Mouse (Mus musculus): ENCODE results near the gene Adam19. TPM values are rescaled to one million over a fixed set of nuclear protein-coding genes. Genes with fewer than 3 reads are reported as not detected.

The Adam19 gene
- polyA plus RNA-seq, 3 experiments from 2014 or later = 70.9 to 111 (median 101) TPM

DNA sequence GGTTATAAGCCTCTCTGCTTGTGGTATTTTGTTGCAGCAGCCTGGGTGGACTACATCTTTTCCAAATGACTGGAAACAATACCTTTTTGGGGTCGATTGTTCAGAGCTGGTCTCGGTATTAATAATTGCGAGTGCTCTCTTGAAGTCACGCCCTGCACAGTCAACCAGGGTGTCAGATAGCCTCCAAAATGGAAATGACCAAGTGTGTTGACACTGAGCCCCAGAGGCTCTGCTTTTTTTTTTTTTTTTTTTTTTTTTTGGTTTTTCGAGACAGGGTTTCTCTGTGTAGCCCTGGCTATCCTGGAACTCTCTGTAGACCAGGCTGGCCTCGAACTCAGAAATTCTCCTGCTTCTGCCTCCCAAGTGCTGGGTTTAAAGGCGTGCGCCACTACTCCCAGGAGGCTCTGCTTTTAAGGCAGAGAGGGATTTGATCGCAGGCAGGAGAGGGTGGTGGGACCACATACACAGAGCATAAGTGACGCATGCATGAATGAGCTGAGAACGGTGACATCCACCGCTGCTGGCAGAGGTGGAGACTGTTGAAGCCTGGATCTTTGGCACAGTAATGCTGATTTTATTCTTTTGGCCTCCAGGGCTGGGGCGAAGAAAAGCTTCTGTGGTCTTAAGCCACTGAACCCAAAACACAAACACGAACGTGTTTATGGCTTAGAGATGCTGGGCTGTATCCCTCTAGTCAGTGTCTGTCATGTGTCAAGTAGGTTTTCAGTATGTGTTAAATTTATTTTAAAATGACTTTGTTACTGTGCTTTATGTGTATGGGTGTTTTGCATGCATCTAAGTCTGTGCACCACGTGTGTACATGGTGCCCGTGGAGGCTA is 18.3 kb downstream of the Adam19 start:
- no peak for ATAC-seq

DNA sequence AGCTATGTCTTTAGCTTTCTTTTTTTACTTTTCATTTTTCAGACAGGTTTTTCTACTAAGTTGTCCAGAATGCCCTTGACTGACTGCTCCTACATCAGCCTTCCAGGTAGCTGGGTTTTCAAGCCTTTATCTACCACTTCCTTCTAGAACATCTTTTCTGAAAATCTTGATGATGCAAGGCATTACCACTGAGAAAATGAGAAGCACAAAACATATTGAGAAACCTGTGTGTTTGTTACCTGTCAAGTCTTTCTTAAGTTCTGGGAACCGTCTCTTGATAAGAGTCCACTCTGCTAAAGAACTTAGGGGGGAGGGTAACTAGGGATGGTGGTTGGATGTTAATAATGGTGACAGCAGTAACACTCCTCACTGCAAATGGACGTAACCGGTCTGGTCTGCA is 19.7 kb downstream of the Adam19 start:
- peak; percentile 20 for ATAC-seq

DNA sequence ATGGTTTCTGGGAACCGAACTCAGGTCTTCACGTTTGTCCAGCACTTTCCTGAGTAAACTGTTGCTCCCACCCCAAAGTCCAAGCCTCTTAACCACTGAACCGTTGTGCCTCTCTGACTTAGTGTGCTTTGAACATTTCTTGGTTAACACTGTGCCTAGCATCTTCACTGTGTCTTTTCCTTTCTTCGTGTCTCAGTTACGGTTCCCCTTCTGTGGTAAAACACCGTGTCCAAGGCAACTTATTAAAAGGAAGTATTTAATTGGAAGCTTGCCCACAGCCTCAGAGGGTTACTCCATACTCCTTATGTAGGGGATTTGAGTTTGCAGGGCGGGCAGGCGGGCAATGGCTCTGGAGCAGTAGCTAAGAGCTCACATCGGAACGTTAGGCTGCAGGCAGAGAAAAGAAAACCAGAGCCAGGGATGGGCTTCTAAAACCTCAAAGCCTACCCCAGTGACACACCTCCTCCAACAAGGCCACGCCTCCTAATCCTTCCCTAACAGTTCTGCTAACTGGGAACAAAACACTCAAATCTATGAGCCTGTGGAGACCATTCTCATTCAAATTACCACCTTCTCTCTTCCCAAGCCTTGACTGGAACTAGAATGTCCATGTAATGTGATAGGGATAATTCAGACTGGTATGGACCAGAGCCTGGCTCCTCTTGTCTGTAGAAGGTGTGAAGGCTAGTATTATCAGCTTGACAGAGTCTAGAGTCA is 20.8 kb downstream of the Adam19 start:
- no peak for ATAC-seq

DNA sequence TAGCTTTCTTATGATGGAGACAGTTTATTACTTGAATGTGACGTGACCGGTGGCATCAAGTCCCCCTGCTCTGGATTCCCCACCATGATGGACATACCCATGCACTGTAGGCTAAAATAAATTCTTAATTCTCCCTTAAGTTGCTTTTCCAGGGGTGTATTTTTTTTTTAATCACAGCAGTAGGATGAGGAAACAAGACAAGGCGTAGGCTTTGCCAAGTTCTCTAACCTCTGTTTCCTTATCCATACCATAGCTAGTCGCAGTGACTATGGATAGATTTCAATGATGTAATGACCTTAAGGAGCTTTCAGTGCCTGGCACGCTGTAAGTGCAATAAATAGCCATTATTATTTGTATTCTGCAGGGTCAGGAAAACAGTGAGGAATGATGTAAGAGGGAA is 21.5 kb downstream of the Adam19 start:
- ATAC-seq = no peak

DNA sequence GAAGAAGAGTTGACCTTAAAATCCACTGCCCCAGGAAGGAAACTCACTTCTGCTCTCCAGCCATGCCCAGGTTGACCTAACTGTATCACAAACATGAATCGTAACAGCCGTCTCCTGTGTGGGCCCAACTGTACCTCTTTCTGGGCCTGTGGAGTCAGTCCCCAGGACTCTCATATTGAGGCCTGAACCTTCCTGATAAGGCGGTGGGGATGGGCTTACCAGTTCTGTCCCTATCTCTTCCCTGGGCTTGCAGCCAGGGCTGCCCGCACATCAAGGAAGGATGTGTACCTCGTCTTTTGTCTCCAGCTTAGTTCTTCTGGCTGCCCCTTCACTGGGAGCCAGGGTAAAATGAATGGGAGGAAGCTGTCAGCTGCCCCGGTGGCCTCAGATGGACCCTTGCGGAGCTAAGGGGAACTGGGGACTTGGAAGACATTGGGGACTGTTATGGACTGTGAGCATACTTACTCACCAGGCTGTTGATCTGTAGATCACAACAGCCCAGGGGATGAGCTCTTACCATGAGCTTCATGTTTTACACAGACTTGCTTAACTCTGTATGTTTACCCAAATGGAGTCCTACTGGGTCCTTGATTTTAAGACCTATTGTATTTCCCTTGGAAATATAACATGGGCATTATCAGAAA is 22.1 kb downstream of the Adam19 start:
- ATAC-seq = no peak

DNA sequence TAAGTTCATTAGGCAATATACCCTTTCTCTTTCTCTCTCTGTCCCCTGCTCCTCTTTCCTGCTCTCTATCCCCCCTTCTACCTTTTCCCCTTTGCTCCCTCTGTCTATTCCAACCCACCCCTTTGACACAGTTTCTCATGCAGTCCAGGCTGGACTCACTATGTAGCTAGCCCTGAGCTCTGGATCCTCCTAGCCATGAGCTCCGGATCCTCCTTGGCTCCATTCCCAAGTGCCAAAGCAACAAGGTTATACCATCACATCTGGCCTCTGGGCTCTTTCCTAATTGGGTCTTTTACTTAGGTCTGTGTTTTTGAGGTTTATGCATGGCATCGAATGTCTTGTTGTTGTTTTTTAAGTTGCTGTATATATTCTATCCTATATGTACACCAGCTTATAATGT is 25.3 kb downstream of the Adam19 start:
- no peak for ATAC-seq

DNA sequence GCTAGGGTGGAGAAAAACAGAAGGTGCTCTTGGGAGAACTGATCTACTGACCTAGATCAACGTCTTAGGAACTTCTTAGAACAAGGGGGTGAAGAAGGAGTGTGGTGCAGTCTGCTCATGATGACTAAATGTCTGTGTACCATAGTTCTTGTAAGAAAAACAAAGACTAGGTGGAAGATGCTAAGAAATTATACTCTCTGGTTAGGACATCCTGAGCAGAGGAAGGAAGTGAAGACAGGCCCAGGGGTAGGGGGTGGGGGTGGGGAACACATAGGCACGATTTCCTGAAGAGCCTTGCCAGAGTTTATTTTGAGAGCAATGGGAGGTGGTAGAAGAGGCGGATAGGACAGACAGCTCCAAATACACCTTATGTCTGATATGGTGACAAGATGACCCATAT is 27.6 kb downstream of the Adam19 start:
- peak; percentile 21 for ATAC-seq

DNA sequence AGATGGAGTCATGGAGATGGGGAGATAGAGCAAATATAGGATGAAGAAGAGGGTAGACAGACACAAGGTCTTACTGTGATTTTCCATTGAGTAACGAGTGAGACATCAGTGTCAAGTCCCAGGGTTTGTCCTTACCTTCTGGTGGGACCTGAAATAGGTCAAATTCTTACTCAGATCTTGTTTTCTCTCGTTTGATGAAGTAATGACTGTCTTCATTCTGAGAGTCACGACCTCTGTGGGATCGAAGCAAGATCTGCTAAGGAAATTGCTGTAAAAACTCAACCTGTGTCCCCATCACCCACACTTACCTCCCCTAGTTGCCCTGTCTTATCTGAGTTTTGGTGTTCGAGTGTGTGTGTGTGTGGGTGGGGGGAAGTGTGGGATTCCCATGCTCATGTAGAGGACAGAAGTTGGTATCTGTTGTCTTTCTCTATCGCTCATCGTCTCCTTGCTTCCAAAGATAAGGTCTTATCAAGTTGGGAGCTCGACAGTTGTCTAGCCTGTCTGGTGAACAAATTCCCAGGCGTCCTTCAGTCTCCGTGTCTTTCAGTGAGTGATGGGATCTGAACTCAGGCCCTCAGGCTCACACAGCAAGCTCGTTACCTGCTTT is 28.1 kb downstream of the Adam19 start:
- no peak for ATAC-seq

DNA sequence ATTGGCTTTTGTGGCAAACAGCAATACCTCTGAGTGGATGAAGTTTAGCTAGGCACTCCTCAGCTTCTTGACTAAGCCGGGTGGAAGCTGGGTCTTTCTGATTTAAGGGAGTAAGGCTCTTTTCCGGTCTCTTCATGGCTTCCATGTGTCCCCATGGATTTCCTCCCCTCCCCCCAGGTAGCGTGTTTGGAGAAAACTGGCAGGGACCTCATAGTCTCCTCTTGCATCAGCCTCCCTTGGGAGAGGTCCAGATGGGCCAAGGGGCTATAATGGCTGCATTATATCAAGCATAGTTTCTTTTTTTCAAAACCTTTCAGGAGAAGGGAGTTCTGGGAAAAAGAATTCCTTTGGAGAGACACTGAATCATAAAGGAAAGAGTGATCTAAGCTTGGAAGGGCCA is 28.8 kb downstream of the Adam19 start:
- no peak for ATAC-seq

DNA sequence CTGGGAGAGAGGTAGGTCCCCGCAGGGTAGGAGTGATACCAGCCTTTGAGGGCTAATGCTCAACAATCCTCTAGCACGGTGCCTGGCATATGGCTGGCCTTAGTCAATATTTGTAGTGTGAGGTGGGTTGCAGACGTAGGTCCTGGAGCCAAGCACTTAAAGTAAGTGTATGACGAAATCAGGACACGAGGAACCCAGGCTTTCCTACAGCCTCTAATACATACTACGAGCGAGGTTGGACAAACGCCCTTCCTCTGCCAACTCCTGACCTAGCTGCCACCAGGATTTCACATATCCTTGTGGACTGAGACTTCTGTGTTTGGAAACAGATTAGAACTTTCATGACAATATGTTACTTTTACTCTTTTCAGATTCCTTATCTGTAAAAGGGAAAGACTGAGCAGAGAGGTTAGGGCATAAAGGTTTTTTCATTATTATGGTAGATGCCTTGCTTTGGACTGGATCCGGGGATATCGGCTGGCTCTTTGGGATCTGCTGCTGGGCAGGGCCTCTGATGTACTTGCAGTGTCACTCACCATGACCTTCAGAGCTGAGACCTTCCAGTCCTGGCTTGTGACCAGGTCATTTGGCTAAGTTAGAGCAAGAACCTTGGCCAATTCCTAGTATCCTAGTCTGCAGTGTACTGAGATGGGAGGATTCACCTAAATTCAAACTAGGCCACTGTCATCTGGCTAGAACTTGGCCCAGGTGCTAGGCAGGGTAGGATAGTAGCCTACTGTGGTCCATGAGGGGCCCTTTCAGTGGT is 29.8 kb downstream of the Adam19 start:
- ATAC-seq = no peak

DNA sequence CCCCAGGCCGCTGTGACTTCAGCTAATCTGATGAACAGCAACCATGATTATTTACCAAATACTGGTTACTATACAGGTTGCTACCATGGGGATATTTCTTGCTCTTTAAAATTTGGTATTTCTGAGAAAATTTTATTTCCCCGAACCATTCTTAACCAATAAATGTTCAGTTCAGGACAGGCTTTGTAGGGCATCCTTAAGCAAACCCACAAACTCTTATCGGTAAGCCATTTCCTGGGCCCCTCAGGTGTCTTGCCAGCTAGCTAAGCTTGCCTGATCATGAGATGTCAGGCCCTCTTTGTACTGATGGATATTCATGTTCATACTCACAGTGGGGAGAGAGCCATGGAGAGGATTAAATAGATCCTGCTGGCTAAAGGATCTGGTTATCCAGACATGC is 30.7 kb downstream of the Adam19 start:
- peak; percentile 65 for ATAC-seq

DNA sequence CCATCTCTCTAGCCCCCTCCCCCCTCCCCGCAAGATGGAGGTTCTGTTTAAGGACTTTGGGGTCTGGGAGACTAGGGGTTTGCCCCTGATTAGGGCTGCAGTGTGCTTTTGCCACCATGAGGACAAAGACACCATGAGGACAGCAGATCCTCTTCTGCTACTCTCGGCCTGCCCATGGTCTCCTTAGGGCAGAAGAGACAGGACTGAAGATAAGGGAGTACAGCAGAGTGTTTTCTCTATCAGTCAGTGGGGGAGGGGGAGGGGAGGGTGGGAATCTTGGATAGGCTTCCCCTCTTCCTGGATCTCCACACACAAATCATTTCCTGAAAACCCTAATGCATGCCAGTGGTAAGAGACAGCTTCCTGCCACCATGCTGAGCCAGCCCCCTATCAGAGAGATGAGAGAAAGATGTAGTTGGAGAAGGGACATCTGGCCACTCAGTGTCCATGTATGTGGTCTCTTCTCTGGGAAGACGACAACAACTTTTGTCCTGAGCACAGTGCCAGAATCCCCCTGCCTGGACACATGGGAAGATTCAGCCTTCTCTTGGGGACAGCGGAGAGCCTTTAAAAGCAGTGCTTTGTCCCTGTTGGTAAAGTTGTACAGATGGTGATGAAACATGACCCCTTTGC is 33.4 kb downstream of the Adam19 start:
- ATAC-seq = no peak

DNA sequence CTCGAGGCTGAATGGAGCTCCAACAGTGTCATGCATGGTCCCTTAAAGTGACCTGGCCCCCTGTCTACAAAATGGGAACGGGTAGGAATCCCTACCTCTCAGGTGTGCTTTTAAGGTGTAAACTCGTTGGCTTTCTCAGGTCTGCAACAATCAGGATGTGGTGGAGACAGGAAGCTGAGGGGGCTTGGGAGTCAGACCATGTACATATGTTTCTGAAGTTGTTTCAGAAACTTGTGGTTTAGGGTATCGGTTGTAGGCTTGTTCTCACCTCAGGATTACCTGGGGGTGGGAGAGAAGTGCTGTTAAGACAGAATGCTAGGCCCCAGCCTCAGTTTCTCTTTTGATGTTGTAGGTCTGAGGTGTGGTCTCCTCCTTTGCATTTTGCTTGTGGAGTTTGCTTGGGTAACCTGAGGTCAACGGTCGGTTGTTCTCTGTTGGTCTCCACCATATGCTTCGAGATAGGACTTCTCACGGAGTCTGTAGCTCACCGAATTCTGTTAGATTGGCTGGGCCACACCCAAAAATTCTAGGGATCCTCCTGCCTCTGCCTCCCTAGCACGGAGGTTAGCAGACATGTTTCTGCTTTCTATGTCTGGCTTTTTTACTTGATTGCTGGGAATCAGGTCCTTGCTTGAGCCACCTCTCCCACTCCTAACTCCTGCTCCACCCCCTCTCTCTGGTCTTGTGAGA is 34.4 kb downstream of the Adam19 start:
- peak; percentile 44 for ATAC-seq

DNA sequence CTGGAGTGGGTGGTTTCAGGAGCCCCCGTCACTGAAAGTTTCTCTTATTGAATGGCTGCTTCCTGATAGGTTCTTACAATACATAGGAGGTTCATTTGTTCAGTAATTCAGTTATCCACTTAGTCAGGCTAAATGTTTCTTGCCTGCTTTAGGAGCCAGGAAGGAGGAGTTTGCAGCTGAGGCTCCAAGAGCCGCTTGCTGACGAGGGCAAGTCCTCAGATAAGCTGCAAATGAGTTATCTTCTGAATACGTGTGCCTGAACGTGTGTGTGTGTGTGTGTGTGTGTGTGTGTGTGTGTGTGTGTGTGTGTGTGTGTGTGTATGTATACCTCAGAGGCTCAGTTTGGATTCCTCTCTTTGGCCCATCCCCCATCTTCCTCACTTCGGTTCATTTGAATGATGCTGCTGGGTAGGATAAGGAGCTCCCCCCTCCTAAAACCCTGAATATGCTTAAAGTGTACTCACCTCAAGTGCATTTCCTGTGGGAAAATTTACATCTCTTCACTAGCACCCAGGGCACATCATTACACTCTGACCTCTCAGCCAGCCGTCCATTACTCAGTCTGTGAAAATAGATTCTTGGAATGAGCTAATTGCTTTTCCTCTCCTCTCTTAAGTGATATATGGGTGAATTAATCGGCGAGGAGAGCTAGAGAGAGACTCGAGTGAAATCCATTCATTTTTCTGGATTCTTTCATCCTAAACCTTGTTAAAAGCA is 35.3 kb downstream of the Adam19 start:
- ATAC-seq = peak; percentile 18

DNA sequence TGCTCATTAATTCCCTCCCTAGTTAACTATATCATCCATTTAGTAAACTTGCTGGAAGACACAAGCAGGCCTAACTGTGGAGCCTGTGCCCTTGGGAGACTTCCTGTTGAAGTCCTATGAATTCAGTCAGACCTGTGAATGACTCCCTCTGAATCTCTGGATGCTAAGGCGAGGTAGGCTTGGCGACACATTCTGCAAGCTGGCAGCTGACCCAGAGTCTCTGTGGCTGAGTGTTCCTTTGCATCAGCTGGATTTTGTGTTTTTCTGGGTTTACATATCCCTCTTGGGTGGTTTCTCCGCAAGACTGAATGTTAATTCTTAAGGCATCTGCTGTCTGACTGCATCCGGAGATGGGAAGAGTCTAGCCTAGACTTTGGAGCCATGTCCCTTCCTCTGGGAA is 36.3 kb downstream of the Adam19 start:
- ATAC-seq = no peak

DNA sequence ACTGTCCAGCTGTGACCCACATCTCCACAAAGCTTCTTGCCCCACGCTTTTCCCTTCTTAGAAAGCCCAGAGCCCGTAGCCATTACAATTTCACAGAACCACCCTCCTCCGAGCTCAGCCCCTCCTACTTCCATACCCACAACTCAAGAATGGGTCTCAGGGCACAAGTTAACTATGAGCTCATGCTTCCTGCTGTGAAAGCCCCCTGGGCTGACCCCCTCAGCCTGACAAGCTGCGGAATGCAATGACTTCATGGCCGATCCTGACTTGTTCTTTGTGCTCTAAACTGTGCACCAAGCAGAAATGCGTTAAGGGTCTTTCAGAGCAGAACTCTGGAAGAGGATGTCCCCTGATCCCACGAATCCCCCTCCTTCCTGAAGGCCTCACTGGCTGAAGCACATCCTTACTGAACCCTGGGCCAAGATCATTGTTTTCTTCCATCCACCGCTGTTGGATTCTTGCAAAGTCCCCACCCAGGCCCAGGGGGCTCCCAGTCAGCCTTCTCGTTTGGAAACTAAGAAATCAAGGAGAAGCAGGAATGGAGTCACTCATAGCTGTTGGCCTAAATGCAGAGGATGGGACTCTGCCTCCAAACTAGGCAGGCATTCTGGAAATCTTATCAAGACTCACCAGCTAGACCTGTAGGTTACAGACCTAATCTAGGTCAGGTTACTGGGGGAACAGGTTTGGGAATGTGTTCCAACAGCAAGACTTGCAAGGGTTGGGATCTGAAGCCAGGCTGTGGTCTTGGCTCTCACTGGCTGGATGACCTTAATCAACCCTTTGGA is 39.9 kb downstream of the Adam19 start:
- ATAC-seq = no peak

DNA sequence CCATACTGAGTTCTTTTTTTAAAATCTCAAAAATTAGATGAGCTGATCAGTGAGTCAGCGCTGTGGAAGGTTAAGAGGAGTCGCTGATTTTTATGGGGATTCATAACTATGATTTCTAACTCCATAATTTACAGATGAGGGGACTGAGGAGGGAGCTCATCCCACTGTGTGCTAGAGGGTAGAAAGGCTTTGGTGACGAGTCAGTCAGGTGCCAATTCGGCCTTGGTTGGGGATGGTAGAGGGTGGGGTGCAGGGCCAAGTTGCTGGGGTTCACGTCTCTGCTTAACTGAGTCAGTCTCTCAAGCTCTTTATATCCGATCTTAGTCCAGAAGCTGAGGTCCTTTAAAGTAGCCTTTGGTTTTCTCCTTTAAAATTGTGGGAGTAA is 40.5 kb downstream of the Adam19 start:
- no peak for ATAC-seq

DNA sequence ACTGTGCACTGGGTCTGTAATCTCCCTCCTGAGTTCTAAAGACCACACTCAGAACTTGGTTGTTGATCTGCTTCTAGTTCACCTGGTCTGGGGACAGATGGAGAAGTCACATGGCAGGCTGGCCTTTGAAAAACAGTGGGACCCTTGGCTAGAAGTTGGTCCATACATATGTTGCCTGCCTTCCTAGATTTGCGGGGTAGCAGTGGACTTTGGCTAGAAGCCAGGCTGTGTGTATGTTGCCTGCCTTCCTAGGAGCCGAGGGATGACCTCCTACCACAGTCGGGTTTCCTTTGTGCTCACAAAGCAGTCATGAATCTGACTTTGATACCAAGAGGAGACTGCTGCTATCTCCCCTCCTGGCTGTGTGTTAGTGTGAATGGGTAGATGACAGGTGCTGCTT is 41.3 kb downstream of the Adam19 start:
- ATAC-seq = no peak

DNA sequence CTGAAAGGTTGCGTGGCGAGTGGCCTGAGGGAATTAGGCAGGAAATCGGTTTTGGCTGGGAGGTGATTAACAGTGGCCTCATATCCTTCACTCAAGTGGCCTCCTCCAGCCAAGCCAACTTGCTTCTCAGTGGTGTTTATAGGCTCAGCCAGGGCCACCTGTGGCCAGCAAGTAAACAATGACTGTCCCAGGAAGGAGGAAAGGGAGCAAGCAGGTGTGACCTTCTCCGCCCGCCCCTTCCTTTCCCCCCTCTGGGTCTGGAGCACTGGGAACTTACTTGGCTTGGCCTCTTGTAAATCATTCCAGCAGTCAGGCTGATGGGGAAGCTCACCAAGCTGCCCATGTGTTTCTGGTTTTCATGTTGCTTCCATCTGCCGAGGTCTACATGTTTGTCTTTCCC is 46.3 kb downstream of the Adam19 start:
- no peak for ATAC-seq

DNA sequence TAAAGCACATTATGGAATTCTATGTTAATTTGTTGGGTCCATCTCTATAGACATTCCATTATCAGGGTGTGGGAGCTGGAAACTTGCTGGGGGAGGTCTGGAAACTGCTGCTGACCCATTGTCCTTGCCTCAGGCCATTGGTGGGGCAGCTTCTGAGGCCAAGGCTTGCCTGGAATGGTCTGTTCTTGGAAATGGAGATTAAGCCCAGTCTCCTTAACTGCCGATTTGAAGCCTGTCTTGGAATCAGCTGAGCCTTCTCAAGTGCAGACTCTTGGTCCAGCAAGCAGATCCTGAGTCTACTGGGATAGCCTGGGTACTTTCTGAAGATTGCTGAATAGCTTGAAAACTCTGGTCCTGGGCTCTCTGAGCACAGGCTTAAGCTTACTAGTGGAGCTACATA is 51.3 kb downstream of the Adam19 start:
- no peak for ATAC-seq

All from inflammation-experienced regulatory T-cells, adult 6 months (primary cell).